Mouse (Mus musculus): ENCODE measurements around the gene E130308A19Rik. TPM values are rescaled to one million over a fixed set of nuclear protein-coding genes. Genes with fewer than 3 reads are reported as not detected.

E130308A19Rik gene
- total RNA-seq, 2 experiments from 2014 or later: 6.1 to 10.5 TPM

DNA sequence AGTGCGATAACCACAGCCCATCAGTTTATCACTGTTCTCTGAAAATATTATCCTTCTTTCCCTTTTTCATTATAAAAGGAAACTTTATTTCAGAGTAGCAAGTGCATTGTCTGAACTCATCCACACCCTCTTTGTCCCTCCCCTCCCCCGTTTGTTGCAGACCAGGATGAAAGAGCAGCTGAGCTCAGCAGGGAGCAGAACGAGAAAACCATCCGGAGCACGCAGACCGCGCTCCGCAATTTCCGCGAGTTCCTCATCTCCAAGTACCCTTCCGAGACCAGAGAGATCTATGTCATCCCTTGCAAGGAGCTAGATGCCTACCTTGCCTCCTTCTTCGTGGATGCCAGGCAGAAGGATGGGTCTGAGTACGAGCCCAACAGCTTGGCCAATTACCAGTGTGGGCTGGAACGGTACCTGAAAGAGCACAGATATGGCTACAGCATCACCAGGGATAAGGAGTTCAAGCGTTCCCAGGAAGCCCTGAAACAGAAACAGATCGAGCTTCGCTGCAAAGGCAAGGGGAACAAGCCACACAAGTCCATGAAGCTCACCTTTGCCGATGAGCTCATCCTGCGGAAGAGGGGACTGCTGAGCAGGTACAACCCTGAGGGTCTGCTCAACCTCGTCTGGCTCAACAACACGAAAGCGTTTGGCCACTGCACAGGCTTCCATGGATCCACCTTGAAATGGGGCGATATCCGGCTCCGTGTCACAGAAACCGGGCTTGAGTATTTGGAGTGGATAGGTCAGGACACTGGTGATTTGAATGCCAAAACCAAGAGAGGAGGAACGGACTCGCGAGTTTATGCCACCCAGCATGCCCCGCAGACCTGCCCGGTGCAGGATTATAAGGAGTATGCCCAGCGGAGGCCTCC lies 93.7 kb downstream of the E130308A19Rik start:
- no peak for ATAC-seq (replicated peaks; ENCODE audit: poor library complexity, severe bottlenecking)

DNA sequence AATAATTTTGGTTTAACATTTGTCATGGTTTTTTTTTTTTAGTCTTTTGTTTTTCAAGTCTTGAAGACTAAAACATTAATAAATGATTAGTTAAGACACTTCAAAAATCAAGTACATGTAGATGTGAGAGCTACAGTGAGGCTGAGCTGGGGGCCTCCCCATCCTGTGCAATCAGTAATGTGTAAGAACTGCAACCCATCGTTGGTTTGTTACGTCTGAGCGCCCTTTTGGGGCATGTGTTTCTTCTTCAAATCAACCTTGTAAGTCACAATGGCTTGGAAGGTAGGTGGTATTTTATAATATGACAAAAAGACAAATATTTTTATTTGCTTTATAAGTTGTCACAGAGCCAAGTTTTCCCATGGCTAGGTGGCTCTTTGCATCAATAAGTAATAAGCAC lies 95.8 kb downstream of the E130308A19Rik start:
- ATAC-seq (replicated peaks; ENCODE audit: poor library complexity, severe bottlenecking): no peak

DNA sequence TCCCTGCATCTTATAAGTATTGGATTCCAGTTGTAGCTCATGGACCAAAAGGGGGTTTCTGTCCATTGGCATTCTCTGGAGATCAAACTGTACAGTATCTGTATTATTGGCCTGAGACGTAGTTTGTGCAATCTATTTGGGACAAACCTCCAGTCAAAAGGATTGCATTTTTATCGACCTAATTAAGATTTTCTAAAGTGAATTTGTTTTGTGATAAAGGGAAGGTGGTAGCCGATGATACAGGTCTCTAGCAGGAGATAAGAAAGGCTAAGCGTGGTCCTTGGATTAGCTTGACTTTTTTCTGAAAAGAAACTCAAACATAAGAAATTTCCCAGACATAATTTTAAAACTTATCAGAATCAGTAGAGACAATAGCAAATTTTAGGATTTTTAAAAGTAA lies 99.6 kb downstream of the E130308A19Rik start:
- no peak for ATAC-seq (replicated peaks; ENCODE audit: poor library complexity, severe bottlenecking)

DNA sequence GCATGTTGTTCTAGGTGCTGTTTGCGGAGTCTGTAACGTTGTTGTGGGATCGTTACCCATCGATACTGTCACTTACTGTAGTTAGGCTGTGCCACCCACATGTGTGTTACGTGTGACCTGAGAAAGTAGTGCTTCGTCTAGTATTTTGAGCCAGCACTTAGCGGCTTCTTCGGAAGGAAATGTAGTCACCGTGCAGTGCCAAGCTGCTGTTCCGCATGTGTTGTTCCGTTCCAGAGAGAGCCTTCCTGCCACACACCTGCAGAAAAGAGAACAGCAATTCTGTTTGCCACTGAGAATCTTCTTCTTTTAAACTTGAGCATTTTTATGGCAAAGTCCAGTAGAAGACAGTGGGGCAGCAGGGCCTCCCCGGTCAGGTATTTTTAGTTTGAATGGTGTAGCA lies 100.5 kb downstream of the E130308A19Rik start:
- no peak for ATAC-seq (replicated peaks; ENCODE audit: poor library complexity, severe bottlenecking)

DNA sequence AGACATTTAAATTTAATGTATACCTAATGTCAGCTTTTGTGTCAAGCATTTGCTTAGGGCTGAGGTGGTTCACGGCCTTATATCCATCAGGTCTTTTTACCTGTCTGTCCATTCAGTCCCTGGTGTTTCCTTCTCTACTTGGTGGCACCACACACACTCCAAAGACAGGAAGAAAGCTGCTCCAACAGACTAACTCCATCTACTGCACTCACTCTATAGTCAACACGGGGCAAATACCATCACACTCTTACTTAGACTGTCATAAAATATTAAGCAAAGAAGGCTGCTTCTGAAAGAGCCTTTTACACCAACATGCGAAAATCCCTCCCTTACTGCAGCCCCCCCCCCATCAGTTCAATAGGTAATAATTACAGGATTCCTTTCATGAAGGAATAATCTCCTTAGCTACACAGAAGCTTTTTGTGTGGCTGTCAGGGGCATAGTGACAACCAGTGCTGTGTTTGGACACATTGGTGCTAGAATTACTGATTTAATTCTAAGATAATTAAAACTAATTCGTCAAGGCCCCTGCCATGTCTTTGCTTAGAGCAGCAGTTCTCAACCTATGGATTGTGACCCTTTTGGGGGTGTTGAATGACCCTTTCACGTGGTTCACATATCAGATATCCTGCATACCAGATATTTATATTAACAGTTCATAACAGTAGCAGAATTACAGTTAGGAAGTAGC lies 101.3 kb downstream of the E130308A19Rik start:
- ATAC-seq (replicated peaks; ENCODE audit: poor library complexity, severe bottlenecking): no peak

DNA sequence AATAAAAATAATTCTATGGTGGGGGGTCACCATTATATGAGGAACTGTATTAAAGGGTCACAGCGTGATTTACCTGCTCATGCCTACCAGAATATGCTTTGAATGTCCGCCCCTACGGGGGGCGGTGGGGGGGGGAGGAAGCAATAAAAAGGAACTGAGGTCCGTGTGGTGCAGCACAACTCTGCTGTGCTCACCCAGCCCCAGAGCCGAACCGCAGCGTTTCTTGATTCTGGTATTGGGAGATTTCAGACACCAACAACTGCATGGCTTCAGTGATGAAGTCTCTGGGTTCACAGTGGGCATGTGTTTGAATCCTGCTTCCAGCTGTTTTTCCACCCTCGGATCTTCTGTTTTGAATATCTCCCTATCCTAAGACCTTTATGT lies 101.9 kb downstream of the E130308A19Rik start:
- peak; percentile 70 for ATAC-seq (replicated peaks; ENCODE audit: poor library complexity, severe bottlenecking)

DNA sequence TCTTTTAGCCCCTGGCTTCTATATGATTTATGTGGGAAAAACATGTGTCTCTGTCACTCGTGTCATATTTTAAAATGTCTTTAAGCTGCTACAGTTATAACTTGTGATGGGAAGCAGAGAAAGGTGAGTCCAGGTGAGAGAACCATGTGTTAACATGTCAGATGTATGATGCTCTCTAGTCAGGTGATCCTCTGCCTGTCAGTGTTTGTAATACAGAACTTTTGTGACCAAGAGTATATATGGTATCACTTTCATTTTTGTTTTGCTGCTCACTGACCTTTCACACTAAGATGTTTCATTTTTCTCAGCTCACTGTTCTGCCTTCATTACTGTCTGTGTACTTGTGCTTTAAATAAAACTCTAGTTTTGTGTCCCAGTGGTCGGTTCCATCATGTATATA lies 102.8 kb downstream of the E130308A19Rik start:
- ATAC-seq (replicated peaks; ENCODE audit: poor library complexity, severe bottlenecking): no peak; the same call in 1 of the 2 replicates

DNA sequence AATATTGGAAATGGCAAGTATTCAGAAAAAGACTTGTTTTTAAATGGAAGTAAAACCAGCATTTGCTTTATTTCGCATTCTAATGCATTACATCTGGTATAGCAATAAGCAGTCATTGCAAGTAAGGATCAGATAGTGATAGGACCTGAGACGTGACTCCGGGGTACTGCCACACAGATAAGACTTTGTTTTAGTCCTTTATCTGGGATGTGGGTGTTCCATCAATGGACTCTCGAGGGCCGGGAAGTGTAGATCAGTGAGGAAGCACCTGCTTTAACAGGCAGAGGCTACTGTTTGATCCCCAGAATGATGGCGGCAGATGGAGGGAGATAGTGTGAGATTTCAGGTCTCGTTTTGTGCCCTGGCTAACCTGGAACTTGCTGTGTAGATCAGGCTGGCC lies 105.5 kb downstream of the E130308A19Rik start:
- ATAC-seq (replicated peaks; ENCODE audit: poor library complexity, severe bottlenecking): no peak

DNA sequence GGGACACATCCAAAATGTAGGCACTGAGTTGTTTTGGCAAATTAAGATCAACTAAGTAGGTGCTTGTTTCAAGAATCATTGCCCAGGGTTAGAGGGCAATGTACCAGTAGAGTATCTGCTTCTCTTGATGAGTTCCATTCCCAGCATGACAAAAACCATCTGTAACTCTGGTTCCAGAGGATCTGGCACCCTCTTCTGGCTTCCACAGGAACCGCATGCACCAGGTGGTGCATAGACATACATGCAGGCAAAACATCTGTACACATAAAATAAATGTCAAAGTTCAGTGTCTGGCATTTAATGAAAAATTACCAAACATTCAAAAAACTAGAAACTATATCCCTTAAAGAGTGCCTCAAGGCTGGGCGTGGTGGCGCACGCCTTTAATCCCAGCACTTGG lies 113.3 kb downstream of the E130308A19Rik start:
- ATAC-seq (replicated peaks; ENCODE audit: poor library complexity, severe bottlenecking): no peak

DNA sequence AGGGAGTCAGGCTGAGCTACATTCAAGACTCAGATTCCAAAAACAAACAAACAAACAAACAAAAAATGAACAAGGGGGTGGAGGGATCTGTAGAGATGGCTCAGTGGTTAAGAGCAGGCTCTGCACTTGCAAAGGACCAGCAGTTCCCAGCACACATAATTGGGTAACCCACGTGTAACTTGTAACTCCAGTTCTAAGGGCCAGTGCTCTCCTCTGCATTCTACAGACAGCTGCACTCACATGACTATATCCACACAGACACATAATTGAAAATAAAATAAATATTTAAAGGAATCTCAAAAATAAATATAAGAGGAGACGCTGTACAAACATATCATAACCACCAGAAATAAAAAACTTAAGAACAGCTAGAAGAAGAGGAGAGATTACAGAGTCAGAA lies 113.9 kb downstream of the E130308A19Rik start:
- ATAC-seq (replicated peaks; ENCODE audit: poor library complexity, severe bottlenecking): no peak

DNA sequence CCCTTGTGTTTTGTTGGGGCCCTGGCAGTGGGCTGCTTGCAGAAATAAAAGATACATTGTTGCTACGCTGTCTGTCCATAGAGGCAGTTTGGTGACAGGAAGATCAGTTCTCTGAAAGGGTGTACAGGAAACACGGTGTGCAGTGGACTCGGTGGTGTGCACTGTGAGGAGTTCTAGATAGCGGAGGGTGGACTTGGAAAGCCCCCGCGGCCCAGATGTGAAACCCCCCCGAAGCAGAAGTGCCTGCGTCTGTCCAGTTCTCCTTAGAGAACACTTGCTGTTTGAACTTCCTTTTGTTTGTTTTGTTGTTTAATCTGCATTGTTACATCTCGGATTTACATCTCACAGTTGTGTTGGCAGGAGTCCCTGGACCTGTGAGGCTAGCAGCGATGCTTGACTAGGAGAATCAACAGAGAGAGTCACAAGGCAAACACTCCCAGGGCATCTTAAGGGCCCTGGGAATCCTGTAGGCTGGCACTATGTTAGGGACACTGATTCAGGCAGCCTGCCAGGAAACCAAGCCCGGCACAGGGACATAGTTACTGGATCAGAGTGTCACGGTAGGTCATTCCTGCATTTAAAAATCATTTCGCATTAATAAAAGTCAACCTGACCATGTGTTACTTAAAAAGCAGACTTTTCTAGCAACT lies 127.6 kb downstream of the E130308A19Rik start:
- 0 out of 2 replicates have a peak, but pooled peaks have one; percentile 14 for ATAC-seq (replicated peaks; ENCODE audit: poor library complexity, severe bottlenecking)

DNA sequence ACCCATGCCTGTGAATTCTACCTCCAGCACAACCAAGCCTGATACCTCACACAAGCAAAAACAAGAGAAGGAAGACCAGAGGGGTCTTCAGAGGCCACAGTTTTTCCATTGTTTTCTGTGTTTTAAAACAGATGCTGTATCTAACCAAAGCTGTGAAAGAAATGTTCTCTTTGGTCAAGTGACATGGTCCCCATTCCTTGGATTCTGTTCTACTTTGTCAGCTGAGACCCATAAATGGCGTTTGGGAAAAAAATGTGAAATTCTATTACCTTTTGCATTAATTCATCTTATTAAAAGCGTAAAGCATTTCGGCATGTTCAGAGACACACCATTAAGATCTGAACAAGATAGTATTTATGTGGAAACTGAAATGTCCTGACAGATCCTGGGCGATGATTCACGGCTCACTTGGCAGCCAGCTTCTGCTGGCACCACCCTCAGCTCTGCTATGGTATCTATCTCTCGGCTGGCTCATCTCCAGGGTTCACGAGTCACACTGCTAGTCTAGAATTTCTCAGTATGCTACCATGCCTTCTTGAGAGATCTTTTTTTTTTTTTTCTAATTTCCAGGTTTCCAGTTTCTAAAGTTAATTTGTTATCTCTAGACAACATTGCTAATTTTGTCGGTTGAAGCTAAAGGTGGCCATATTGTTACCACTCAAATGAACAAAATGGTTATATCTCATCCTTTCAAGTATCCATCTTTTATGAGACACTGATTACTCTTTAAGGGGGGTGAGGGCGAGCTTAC lies 130.5 kb downstream of the E130308A19Rik start:
- no peak for ATAC-seq (replicated peaks; ENCODE audit: poor library complexity, severe bottlenecking)

DNA sequence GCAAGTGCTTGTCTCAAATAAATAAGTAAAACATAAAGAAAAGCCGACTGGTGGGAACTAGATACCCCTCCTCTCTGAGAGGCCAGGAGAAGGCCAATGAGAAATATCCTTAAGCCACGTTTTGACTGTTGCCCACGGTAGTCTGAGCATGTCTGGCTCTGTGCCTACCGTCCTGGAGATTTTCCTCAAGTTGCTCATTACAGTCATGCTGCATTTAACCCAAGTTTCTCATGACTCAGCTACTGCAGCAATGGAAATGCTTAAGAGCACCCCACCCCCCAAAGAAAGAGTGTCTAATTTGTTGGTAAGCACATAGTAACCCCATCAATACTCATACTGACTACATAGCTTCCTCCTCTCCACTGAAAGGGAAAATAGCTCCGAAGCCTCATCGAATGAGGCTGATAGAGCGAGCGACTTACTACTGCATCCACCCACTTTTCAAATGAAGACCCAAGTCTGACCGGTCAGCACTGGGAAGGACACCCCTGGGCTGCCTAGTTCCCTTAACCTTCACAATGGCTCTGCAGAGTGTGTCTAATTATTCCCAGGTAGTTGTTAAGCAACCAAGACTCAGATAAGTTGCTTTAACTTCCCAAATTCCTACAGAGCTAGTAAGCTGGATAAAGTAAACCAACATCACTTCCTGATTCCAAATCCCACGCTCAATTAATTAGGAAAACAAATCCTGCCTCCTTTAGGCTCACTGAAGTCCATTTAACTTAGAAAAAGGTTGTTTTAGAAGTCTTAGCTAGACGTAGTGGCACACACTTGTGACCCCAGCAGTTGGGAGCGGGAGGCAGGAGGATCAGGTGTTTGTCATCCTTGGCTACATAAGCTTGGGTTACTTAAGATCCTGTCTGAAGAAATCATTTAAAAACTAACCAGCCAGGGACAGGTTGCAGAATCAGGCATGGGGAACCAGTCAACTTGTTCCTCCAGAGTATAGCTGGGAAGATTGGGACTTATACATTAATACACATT lies 131.7 kb downstream of the E130308A19Rik start:
- peak; percentile 38; the same call in 1 of the 2 replicates for ATAC-seq (replicated peaks; ENCODE audit: poor library complexity, severe bottlenecking)

DNA sequence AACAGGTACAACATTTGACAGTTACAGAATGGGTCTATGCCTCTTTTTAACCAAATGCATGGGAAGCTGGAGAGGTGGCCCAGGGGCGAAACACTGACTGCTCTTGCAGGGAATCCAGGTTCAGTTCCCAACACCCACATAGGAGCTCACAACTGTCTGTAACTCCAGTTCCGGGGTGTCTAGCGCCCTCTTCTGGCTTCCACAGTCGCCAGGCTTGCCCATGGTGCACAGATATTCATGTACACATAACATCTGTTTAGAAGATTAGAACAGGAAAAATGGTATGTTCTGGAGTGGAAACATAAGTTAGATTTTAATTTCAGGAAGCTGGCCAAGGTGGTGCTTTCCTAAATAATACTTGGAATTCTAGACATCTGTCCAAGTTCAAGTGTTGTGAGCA lies 134.0 kb downstream of the E130308A19Rik start:
- ATAC-seq (replicated peaks; ENCODE audit: poor library complexity, severe bottlenecking): no peak

DNA sequence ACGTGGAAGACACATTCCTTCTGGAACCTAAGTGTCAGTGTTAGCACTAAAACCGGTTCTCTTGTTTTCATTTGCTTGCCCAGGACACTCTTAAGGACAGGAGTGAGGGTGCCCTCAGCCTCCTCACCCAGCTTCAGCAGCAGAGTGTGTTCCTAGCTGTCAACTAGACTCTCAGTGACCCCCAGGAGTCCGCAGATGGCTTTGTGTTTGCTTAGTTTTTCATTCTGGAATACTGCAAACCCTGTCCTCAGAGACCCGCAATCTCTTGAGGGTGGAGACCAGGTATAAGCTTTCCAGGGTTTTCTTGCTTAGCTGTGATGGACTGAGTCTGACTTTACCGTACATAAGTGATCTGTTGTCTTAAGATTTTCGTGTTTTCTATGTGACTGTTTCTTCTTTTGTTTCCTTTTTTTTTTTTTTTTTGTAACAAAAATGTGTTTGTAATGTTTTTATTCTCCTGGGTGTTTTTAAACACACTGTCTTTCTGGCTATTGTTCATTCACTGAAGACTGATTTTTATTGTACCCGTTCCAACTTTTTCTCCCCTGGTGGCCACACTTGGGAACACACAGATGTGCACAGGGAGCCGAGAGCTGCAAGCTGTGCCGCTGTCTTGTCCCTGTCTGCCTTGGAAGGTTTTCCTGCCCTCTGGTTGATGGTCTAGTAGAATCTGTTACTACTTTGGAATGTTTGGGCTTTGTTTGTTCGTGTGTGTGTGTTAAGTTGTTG lies 134.8 kb downstream of the E130308A19Rik start:
- ATAC-seq (replicated peaks; ENCODE audit: poor library complexity, severe bottlenecking): 0 out of 2 replicates have a peak, but pooled peaks have one; percentile 39

DNA sequence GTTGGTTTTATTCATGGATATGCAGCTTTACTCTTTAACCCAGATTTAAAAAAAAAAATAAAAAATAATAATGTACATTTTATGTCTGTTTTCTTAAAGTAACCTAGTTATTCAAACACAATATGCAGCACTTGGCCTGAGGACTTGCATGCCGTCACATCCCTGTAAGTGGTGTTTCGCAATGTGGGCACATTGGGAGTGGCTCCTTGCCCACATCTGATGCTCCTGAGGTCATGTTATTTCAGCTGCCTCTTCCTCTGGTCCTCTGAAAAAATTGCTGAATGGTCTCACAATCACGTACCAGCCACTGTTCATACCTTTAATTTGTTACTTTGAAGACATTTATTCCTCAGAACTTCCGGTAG lies 135.3 kb downstream of the E130308A19Rik start:
- ATAC-seq (replicated peaks; ENCODE audit: poor library complexity, severe bottlenecking): peak; percentile 75

DNA sequence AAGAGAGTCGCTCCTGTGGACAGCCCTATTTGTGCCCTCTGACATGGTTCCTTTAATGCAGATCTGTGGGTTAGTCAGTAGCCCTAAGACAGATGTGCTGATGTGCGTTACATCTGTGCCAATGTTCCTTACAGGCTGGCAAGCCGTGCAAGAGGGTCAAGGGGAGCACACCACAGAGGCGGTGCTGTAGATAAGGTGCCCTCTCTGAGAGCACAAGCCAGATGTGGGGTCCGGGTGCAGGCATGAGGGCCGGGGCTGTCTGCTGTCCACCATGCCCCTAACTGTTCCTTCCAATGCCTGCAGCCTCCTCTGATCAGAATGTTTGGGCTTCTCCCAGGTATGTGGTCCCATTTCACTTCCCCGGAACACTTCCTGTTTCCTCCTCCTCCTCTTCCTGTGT lies 138.9 kb downstream of the E130308A19Rik start:
- ATAC-seq (replicated peaks; ENCODE audit: poor library complexity, severe bottlenecking): no peak

DNA sequence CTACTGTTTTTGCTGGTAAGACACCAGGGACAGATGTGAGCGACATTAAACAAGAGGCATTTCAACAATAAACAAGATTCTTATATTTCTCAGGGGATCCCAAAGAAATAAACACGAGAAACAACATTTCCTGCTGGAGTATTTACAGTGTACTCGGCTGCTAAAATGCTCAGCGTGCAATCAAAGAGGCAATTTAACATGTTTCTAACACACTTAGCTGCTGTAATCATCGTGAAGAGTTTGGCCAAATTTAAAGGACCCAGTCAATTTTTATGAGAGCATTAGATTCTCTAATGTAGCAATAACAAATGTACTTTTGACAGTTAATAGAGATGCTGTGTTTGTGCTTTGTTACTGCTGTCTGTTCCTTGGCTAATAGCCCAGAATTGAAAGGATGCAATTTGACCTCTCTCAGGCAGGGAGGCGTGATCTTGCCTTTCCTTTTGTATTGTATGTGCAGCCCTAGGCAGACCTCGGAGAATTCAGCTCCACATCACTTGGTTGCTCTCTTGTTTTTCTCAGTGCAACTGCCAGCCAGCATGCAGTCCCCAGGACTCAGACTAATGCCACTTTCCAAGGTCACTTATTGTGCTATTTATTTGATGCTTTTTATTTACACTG lies 139.5 kb downstream of the E130308A19Rik start:
- ATAC-seq (replicated peaks; ENCODE audit: poor library complexity, severe bottlenecking): no peak
